Mouse (Mus musculus) hindbrain, embryonic 13.5 days (tissue): ENCODE measurements around the gene Lgr5. TPM values are rescaled to one million over a fixed set of nuclear protein-coding genes. Genes with fewer than 3 reads are reported as not detected.

Source experiments
- ATAC-seq: fragments of 200-750 bp; cut with Nextera tagmentation; 2 replicates; pipeline ENCODE4 v1.8.0; 2017; ENCODE audit warnings: moderate TSS enrichment; ENCODE audit not compliant: low FRiP score
- H3K27ac ChIP-seq: fragments of 300-500 bp; sonication (generic); 2 replicates; pipeline ENCODE4 v1.5.1; 2015; ENCODE audit warnings: inconsistent platforms, mild to moderate bottlenecking, moderate library complexity
- H3K27me3 ChIP-seq: fragments of 300-500 bp; sonication (generic); 2 replicates; pipeline ENCODE4 v1.6.1; 2015; ENCODE audit warnings: mild to moderate bottlenecking, inconsistent platforms
- H3K36me3 ChIP-seq: fragments of 300-500 bp; sonication (generic); 2 replicates; pipeline ENCODE4 v1.6.1; 2015; ENCODE audit warnings: mild to moderate bottlenecking, inconsistent platforms
- H3K4me1 ChIP-seq: fragments of 300-500 bp; sonication (generic); replicated peaks from 2 replicates; pipeline ENCODE4 v1.6.1; 2015; ENCODE audit warnings: inconsistent platforms
- H3K4me2 ChIP-seq: fragments of 300-500 bp; sonication (generic); 2 replicates; pipeline ENCODE4 v1.6.1; 2015; ENCODE audit warnings: inconsistent platforms, mild to moderate bottlenecking, moderate library complexity
- H3K4me3 ChIP-seq: fragments of 300-500 bp; sonication (generic); 2 replicates; pipeline ENCODE4 v1.5.1; 2015; ENCODE audit warnings: mild to moderate bottlenecking, inconsistent platforms
- H3K9ac ChIP-seq: fragments of 300-500 bp; sonication (generic); 2 replicates; pipeline ENCODE4 v1.6.1; 2015; ENCODE audit warnings: mild to moderate bottlenecking, inconsistent platforms
- H3K9me3 ChIP-seq: fragments of 300-500 bp; sonication (generic); 2 replicates; pipeline ENCODE4 v1.6.1; 2016; ENCODE audit warnings: inconsistent platforms
- WGBS: fragments of 180-500 bp; shearing (Covaris S2); methylation state at CpG from one replicate; pipeline ENCODE4 v1.1.7; 2015; 5-methylcytosine and 5-hydroxymethylcytosine counted together
- polyA plus RNA-seq: library from polyadenylated mRNA; unstranded; fragments of >200 nt; fragmentation: Nextera tagmentation; extraction: Ambion mirVana; gene quantifications from 2 replicates; pipeline ENCODE4 v1.2.1, GENCODE M21; 2015

Lgr5 gene
- polyA plus RNA-seq, 1 experiment from 2014 or later: 3.0 TPM

GRCm38 (mm10) chr10:115586246-115587231 lies 1.0 kb downstream of the Lgr5 start:
- under 1% methylated on average over 41 of the region's 41 CpGs for WGBS
- Histone ChIP-seq H3K9me3 (no peaks in the 10 kb centered on the region), H3K27ac (no peak overlapping the region), H3K36me3 (no peaks in the 10 kb centered on the region), H3K4me3 (peak overlapping the region; percentile 67), H3K27me3 (peaks cover 56% of the 10 kb centered on the region), H3K9ac (peak overlapping the region; percentile 77), H3K4me1 (peaks cover 32% of the 10 kb centered on the region), H3K4me2 (peak overlapping the region; percentile 99)
- ATAC-seq: peak; percentile 79

GRCm38 (mm10) chr10:115585491-115586245 lies 1.9 kb downstream of the Lgr5 start:
- WGBS: 2% methylated on average over 21 of the region's 21 CpGs
- Histone ChIP-seq H3K4me2 (peak overlapping the region; percentile 99), H3K9me3 (no peaks in the 10 kb centered on the region), H3K4me1 (peaks cover 32% of the 10 kb centered on the region), H3K36me3 (no peaks in the 10 kb centered on the region), H3K27me3 (peaks cover 60% of the 10 kb centered on the region), H3K4me3 (peak overlapping the region; percentile 67), H3K9ac (peak overlapping the region; percentile 77), H3K27ac (no peak overlapping the region)
- no peak for ATAC-seq

GRCm38 (mm10) chr10:115584656-115585055 lies 2.9 kb downstream of the Lgr5 start:
- no peak for ATAC-seq
- Histone ChIP-seq H3K4me1 (peaks cover 34% of the 10 kb centered on the region), H3K4me2 (no peak overlapping the region; the same call in 1 of the 2 replicates), H3K27me3 (peaks cover 61% of the 10 kb centered on the region), H3K36me3 (no peaks in the 10 kb centered on the region), H3K27ac (no peak overlapping the region), H3K9ac (no peak overlapping the region), H3K9me3 (no peaks in the 10 kb centered on the region), H3K4me3 (no peak overlapping the region)
- 23% methylated on average over 13 of the region's 14 CpGs for WGBS

GRCm38 (mm10) chr10:115583071-115583470 lies 4.5 kb downstream of the Lgr5 start:
- Histone ChIP-seq H3K4me2 (no peak overlapping the region), H3K36me3 (no peaks in the 10 kb centered on the region), H3K27ac (no peak overlapping the region), H3K27me3 (peaks cover 46% of the 10 kb centered on the region), H3K9me3 (no peaks in the 10 kb centered on the region), H3K9ac (no peak overlapping the region), H3K4me3 (no peak overlapping the region), H3K4me1 (peaks cover 36% of the 10 kb centered on the region)
- ATAC-seq: no peak
- 90% methylated on average over 3 of the region's 3 CpGs for WGBS

GRCm38 (mm10) chr10:115581971-115582370 lies 5.6 kb downstream of the Lgr5 start:
- peaks cover 27% of the 10 kb centered on the region for H3K4me1 ChIP-seq
- no peak overlapping the region for H3K27ac ChIP-seq
- no peaks in the 10 kb centered on the region for H3K36me3 ChIP-seq
- H3K27me3 ChIP-seq: peaks cover 42% of the 10 kb centered on the region
- 78% methylated on average over 9 of the region's 9 CpGs for WGBS
- no peak overlapping the region for H3K9ac ChIP-seq
- H3K9me3 ChIP-seq: no peaks in the 10 kb centered on the region
- no peak overlapping the region for H3K4me2 ChIP-seq
- H3K4me3 ChIP-seq: no peak overlapping the region
- ATAC-seq: no peak

- H3K4me2 ChIP-seq: no peak overlapping the region
- no peak overlapping the region for H3K27ac ChIP-seq
- H3K9ac ChIP-seq: no peak overlapping the region
- WGBS: 7% methylated on average over 7 of the region's 7 CpGs
- H3K27me3 ChIP-seq: peaks cover 20% of the 10 kb centered on the region
- H3K9me3 ChIP-seq: no peaks in the 10 kb centered on the region
- no peak overlapping the region for H3K4me3 ChIP-seq
- H3K36me3 ChIP-seq: no peaks in the 10 kb centered on the region
- H3K4me1 ChIP-seq: peaks cover 6% of the 10 kb centered on the region; the same call in 1 of the 2 replicates
- ATAC-seq: peak; percentile 49; the same call in 1 of the 2 replicates
These were observed 8.1 kb downstream of the Lgr5 start for GRCm38 (mm10) chr10:115579494-115579893.

- H3K27me3 ChIP-seq: peaks cover 16% of the 10 kb centered on the region
- no peak overlapping the region for H3K4me3 ChIP-seq
- WGBS: 58% methylated on average over 7 of the region's 7 CpGs
- H3K9me3 ChIP-seq: no peaks in the 10 kb centered on the region
- no peak overlapping the region for H3K4me2 ChIP-seq
- H3K36me3 ChIP-seq: no peaks in the 10 kb centered on the region
- no peak for ATAC-seq
- H3K27ac ChIP-seq: no peak overlapping the region
- H3K4me1 ChIP-seq: peaks cover 6% of the 10 kb centered on the region; the same call in 1 of the 2 replicates
- H3K9ac ChIP-seq: no peak overlapping the region
These were observed 8.5 kb downstream of the Lgr5 start for GRCm38 (mm10) chr10:115579076-115579475.

GRCm38 (mm10) chr10:115571734-115572440 lies 15.7 kb downstream of the Lgr5 start:
- no peak overlapping the region for H3K4me3 ChIP-seq
- peak overlapping the region; percentile 71 for H3K27ac ChIP-seq
- no peak for ATAC-seq
- H3K4me2 ChIP-seq: 0 out of 2 replicates have a peak overlapping the region, but pooled peaks have one; percentile 23
- H3K4me1 ChIP-seq: peaks cover 19% of the 10 kb centered on the region
- WGBS: 21% methylated on average over 3 of the region's 3 CpGs
- H3K9me3 ChIP-seq: 0 out of 2 replicates have a peak, but pooled peaks cover 7% of the 10 kb centered on the region
- no peaks in the 10 kb centered on the region for H3K36me3 ChIP-seq
- no peaks in the 10 kb centered on the region for H3K27me3 ChIP-seq
- no peak overlapping the region for H3K9ac ChIP-seq

- no peak overlapping the region for H3K4me3 ChIP-seq
- peak; percentile 81 for ATAC-seq
- no peaks in the 10 kb centered on the region for H3K36me3 ChIP-seq
- H3K4me1 ChIP-seq: peaks cover 19% of the 10 kb centered on the region
- 0 out of 2 replicates have a peak, but pooled peaks cover 7% of the 10 kb centered on the region for H3K9me3 ChIP-seq
- no peaks in the 10 kb centered on the region for H3K27me3 ChIP-seq
- peak overlapping the region; percentile 71 for H3K27ac ChIP-seq
- 0 out of 2 replicates have a peak overlapping the region, but pooled peaks have one; percentile 29 for H3K9ac ChIP-seq
- H3K4me2 ChIP-seq: 0 out of 2 replicates have a peak overlapping the region, but pooled peaks have one; percentile 23
- WGBS: 12% methylated on average over 6 of the region's 6 CpGs
These were observed 16.3 kb downstream of the Lgr5 start for GRCm38 (mm10) chr10:115571317-115571716.

- H3K4me1 ChIP-seq: peaks cover 19% of the 10 kb centered on the region
- H3K27me3 ChIP-seq: no peaks in the 10 kb centered on the region
- 0 out of 2 replicates have a peak, but pooled peaks cover 7% of the 10 kb centered on the region for H3K9me3 ChIP-seq
- H3K27ac ChIP-seq: peak overlapping the region; percentile 71
- no peak overlapping the region for H3K4me3 ChIP-seq
- H3K36me3 ChIP-seq: no peaks in the 10 kb centered on the region
- ATAC-seq: no peak
- H3K4me2 ChIP-seq: peak overlapping the region; percentile 27
- H3K9ac ChIP-seq: no peak overlapping the region
- WGBS: 40% methylated on average over 2 of the region's 2 CpGs
These were observed 17.0 kb downstream of the Lgr5 start for GRCm38 (mm10) chr10:115570577-115570976.

- H3K27me3 ChIP-seq: no peaks in the 10 kb centered on the region
- peak within 1 kb of the TSS; percentile 27 for H3K4me2 ChIP-seq
- no peaks in the 10 kb centered on the region for H3K36me3 ChIP-seq
- 0 out of 2 replicates have a peak, but pooled peaks cover 7% of the 10 kb centered on the region for H3K9me3 ChIP-seq
- ATAC-seq: no peak; the same call in 1 of the 2 replicates
- no peak within 1 kb of the TSS for H3K4me3 ChIP-seq
- H3K4me1 ChIP-seq: peaks cover 19% of the 10 kb centered on the region
- H3K27ac ChIP-seq: peak within 1 kb of the TSS; percentile 71
- whole genome bisulfite sequencing: 50% methylated on average over 15 of the region's 15 CpGs
- no peak within 1 kb of the TSS for H3K9ac ChIP-seq
These were observed 17.7 kb downstream of the Lgr5 start, which contains the start of gene A930009A15Rik for GRCm38 (mm10) chr10:115569712-115570491. Gene A930009A15Rik (plus strand): TSS chr10:115569986.
